Mouse (Mus musculus) heart, embryonic 16.5 days (tissue): Measurements from ENCODE around the gene Ap2a1. TPM values are rescaled to one million over a fixed set of nuclear protein-coding genes. Genes with fewer than 3 reads are reported as not detected.

Source experiments
- ATAC-seq: fragments of 200-750 bp; cut with Nextera tagmentation; replicated peaks from 2 replicates; pipeline ENCODE4 v1.8.0; 2017; ENCODE audit warnings: moderate number of reproducible peaks; ENCODE audit not compliant: insufficient read depth, low FRiP score; ENCODE audit errors: extremely low read depth
- H3K27ac ChIP-seq: fragments of 300-500 bp; sonication (generic); 2 replicates; pipeline ENCODE4 v1.5.1; 2014; ENCODE audit warnings: mild to moderate bottlenecking, low read length, control low read depth, moderate library complexity
- H3K27me3 ChIP-seq: fragments of 300-500 bp; sonication (generic); 2 replicates; pipeline ENCODE4 v1.6.1; 2014; ENCODE audit warnings: low read length, mixed read lengths; ENCODE audit not compliant: control insufficient read depth, insufficient read depth
- H3K36me3 ChIP-seq: fragments of 300-500 bp; sonication (generic); 2 replicates; pipeline ENCODE4 v1.6.1; 2014; ENCODE audit not compliant: control insufficient read depth, insufficient read depth
- H3K4me1 ChIP-seq: fragments of 300-500 bp; sonication (generic); 2 replicates; pipeline ENCODE4 v1.6.1; 2014; ENCODE audit warnings: low read length, mixed read lengths; ENCODE audit not compliant: control insufficient read depth, insufficient read depth
- H3K4me2 ChIP-seq: fragments of 300-500 bp; sonication (generic); 2 replicates; pipeline ENCODE4 v1.6.1; 2014; ENCODE audit warnings: low read depth, mild to moderate bottlenecking, control low read depth, low read length
- H3K4me3 ChIP-seq: fragments of 300-500 bp; sonication (generic); 2 replicates; pipeline ENCODE4 v1.5.1; 2014; ENCODE audit warnings: mild to moderate bottlenecking, control low read depth, low read length
- H3K9ac ChIP-seq: fragments of 300-500 bp; sonication (generic); 2 replicates; pipeline ENCODE4 v1.6.1; 2014; ENCODE audit warnings: low read length, control low read depth
- H3K9me3 ChIP-seq: fragments of 300-500 bp; sonication (generic); replicated peaks from 2 replicates; pipeline ENCODE4 v1.6.1; 2016; ENCODE audit warnings: low read length; ENCODE audit not compliant: control insufficient read depth
- WGBS: fragments of 180-500 bp; shearing (Covaris S2); extraction: QIAGEN DNeasy Blood & Tissue Kit; methylation state at CpG from one replicate; pipeline ENCODE4 v1.1.7; 2014; 5-methylcytosine and 5-hydroxymethylcytosine counted together
- polyA plus RNA-seq: library from polyadenylated mRNA; unstranded; fragments of >200 nt; fragmentation: Nextera tagmentation; extraction: Ambion mirVana; gene quantifications from 2 replicates; pipeline ENCODE4 v1.2.1, GENCODE M21; 2015

The Ap2a1 gene
- polyA plus RNA-seq, 1 experiment from 2014 or later: 51.8 TPM

- peaks cover 24% of the 10 kb centered on the region for H3K36me3 ChIP-seq
- H3K9ac ChIP-seq: peak overlapping the region; percentile 100
- peak overlapping the region; percentile 90 for H3K4me2 ChIP-seq
- WGBS: 54% methylated on average over 19 of the region's 19 CpGs
- H3K4me3 ChIP-seq: peak overlapping the region; percentile 94
- no peaks in the 10 kb centered on the region for H3K27me3 ChIP-seq
- ATAC-seq: no peak
- peak overlapping the region; percentile 100 for H3K27ac ChIP-seq
- peaks cover 51% of the 10 kb centered on the region for H3K4me1 ChIP-seq
- no peaks in the 10 kb centered on the region for H3K9me3 ChIP-seq
Measured at GRCm38 (mm10) chr7:44867010-44867702, 62.1 kb downstream of the Ap2a1 start.

DNA sequence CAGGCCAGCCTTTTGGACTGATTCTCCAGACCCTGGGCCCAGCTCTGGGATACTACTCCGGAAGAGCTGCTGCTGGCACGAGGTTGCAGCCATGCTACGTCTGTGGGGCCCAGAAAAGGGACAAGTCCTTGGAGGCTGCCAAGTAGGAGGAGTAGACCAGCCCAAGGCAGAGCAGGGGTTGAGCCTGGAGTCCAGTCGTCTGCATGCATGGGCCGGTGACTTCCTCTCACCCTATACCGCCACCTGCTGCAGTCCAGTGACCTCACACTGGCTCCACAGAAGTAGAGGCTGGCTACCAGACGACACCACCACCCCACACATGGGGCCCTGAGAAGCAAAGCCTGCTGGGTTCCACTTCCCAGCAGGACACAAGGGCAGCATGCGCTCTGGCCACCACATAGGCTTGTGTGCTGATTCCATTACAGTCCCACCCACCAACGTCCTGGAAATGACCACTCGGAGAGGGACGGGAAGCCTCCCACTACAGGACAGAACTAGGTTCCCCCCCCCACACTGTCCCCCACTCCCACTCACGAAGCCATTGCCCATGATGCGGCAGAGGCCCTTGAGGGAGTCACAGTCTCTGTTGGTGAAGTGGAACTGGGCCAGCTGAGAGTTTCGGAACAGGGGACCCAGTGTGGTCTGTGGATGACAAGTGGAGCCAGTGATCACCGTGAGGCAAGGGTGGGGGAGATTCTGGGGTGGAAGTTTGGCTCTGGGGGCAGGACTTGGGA lies 62.9 kb downstream of the Ap2a1 start:
- 38% methylated on average over 15 of the region's 15 CpGs for WGBS
- H3K4me3 ChIP-seq: peak overlapping the region; percentile 94
- peak overlapping the region; percentile 90 for H3K4me2 ChIP-seq
- ATAC-seq: peak; percentile 8
- H3K27me3 ChIP-seq: no peaks in the 10 kb centered on the region
- peak overlapping the region; percentile 100 for H3K27ac ChIP-seq
- H3K9me3 ChIP-seq: no peaks in the 10 kb centered on the region
- peak overlapping the region; percentile 60 for H3K9ac ChIP-seq
- H3K4me1 ChIP-seq: peaks cover 51% of the 10 kb centered on the region
- peaks cover 26% of the 10 kb centered on the region for H3K36me3 ChIP-seq

GRCm38 (mm10) chr7:44864595-44865542 lies 64.4 kb downstream of the Ap2a1 start:
- ATAC-seq: no peak
- WGBS: 61% methylated on average over 24 of the region's 24 CpGs
- H3K27me3 ChIP-seq: no peaks in the 10 kb centered on the region
- peak overlapping the region; percentile 20 for H3K4me2 ChIP-seq
- peaks cover 26% of the 10 kb centered on the region for H3K36me3 ChIP-seq
- H3K4me3 ChIP-seq: no peak overlapping the region
- H3K27ac ChIP-seq: peak overlapping the region; percentile 100
- no peaks in the 10 kb centered on the region for H3K9me3 ChIP-seq
- H3K9ac ChIP-seq: peak overlapping the region; percentile 39
- peaks cover 46% of the 10 kb centered on the region for H3K4me1 ChIP-seq

DNA sequence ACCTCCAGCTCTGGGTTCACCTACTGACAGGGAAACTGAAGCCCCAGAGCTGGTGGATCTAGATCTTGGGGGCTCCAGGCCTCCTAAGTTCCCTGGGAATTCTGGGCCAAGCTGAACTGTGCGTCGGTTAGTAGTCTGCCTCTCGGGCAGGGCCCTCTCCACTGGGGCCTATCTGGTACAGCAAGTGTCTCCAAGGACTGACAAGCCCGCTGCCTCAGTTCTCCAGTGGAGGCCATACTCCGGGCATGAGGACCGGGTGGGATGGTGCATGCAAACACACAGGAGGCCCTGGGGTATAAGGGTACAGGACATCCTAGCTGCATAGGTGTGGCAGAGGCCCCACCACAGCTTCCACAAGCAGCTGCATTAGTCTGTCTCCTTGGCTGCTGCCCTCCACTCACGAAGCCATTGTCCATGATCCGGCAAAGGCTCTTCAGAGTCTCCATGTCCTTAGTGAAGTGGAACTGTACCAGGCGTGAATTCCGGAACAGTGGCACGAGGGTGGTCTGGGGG lies 65.3 kb downstream of the Ap2a1 start:
- Histone ChIP-seq H3K27ac (peak overlapping the region; percentile 100), H3K9ac (peak overlapping the region; percentile 39), H3K4me1 (peaks cover 46% of the 10 kb centered on the region), H3K4me3 (no peak overlapping the region), H3K4me2 (no peak overlapping the region), H3K9me3 (no peaks in the 10 kb centered on the region), H3K27me3 (no peaks in the 10 kb centered on the region), H3K36me3 (peaks cover 26% of the 10 kb centered on the region)
- WGBS: 85% methylated on average over 11 of the region's 11 CpGs
- no peak for ATAC-seq

- H3K27me3 ChIP-seq: no peaks in the 10 kb centered on the region
- peaks cover 26% of the 10 kb centered on the region for H3K36me3 ChIP-seq
- no peaks in the 10 kb centered on the region for H3K9me3 ChIP-seq
- peaks cover 42% of the 10 kb centered on the region for H3K4me1 ChIP-seq
- H3K4me3 ChIP-seq: no peak overlapping the region
- 82% methylated on average over 14 of the region's 14 CpGs for WGBS
- H3K9ac ChIP-seq: no peak overlapping the region
- ATAC-seq: no peak
- H3K27ac ChIP-seq: no peak overlapping the region
- H3K4me2 ChIP-seq: no peak overlapping the region
Measured at GRCm38 (mm10) chr7:44863210-44863609, 66.1 kb downstream of the Ap2a1 start.

DNA sequence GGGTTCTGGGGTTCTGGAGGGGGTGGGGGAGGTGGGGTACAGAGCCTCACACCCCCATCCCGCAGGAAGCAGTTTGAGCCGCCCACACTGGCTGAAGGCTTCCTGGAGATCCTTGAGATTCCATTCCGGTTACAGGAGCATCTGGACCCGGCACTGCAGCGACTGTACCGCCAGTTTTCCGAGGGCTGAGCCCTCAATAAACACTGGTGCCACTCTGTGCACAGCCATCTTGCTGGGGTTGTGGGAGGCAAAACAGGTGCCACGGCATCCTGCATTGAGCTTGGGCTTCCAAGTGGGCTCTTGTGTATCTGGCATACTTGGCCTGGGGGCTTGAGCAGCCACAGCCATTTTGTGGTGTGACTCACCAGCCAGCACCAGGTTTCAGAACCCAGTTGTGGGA lies 66.9 kb downstream of the Ap2a1 start:
- Histone ChIP-seq H3K27ac (no peak overlapping the region), H3K36me3 (peaks cover 26% of the 10 kb centered on the region), H3K9me3 (no peaks in the 10 kb centered on the region), H3K4me2 (no peak overlapping the region), H3K9ac (no peak overlapping the region), H3K4me1 (peaks cover 38% of the 10 kb centered on the region), H3K4me3 (no peak overlapping the region), H3K27me3 (no peaks in the 10 kb centered on the region)
- 75% methylated on average over 8 of the region's 8 CpGs for WGBS
- no peak for ATAC-seq

DNA sequence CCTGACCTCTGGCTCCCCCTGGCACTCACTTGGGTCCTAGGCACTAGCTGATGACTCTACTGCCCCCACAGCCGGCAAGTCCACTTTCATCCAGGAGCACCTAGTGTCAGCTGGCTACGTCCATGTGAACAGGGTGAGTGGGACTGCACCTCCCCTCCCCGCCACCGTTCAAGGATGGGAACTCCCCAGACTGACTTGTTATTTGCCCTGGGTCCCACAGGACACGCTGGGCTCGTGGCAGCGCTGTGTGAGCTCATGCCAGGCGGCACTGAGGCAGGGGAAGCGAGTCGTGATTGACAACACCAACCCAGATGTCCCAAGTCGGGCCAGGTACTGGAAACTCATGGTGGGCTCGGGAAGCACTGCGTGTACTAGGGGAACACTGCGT lies 67.9 kb downstream of the Ap2a1 start:
- Histone ChIP-seq H3K27ac (no peak overlapping the region), H3K36me3 (peaks cover 26% of the 10 kb centered on the region), H3K4me1 (peaks cover 31% of the 10 kb centered on the region), H3K27me3 (no peaks in the 10 kb centered on the region), H3K9me3 (no peaks in the 10 kb centered on the region), H3K4me3 (no peak overlapping the region), H3K9ac (no peak overlapping the region), H3K4me2 (no peak overlapping the region)
- 82% methylated on average over 14 of the region's 14 CpGs for WGBS
- no peak for ATAC-seq

GRCm38 (mm10) chr7:44860576-44861428 lies 68.5 kb downstream of the Ap2a1 start:
- 0 out of 2 replicates have a peak, but pooled peaks have one; percentile 15 for ATAC-seq
- Histone ChIP-seq H3K27me3 (no peaks in the 10 kb centered on the region), H3K4me1 (peaks cover 30% of the 10 kb centered on the region), H3K9me3 (no peaks in the 10 kb centered on the region), H3K9ac (no peak overlapping the region), H3K27ac (no peak overlapping the region), H3K4me2 (no peak overlapping the region), H3K4me3 (no peak overlapping the region), H3K36me3 (peaks cover 26% of the 10 kb centered on the region)
- WGBS: 53% methylated on average over 22 of the region's 22 CpGs
